Mouse (Mus musculus): ENCODE results near the gene Tmpo. TPM values are rescaled to one million over a fixed set of nuclear protein-coding genes. Genes with fewer than 3 reads are reported as not detected.
"Not testable (repeated sequence)": the region's sequence is repeated elsewhere in the genome, so short reads cannot be mapped to it uniquely, and the experiment has no call there.

Tmpo gene
- polyA plus RNA-seq, 1 experiment: 146 TPM

GRCm38 (mm10) chr10:91187872-91188271 is 6.8 kb upstream of the Tmpo start:
- no peaks in the 10 kb centered on the region for H3K36me3 ChIP-seq (ENCODE audit: control insufficient read depth, insufficient read depth, low read length)
- peak; percentile 73 for DNase-seq
- H3K4me3 ChIP-seq (ENCODE audit: control insufficient read depth, insufficient read depth, low read length): peak overlapping the region; percentile 72
- WGBS: under 1% methylated on average over 15 of the region's 15 CpGs
- H3K27me3 ChIP-seq (ENCODE audit: control insufficient read depth, insufficient read depth, low read length): no peaks in the 10 kb centered on the region
- peak overlapping the region; percentile 30; the same call in 1 of the 2 replicates for H3K27ac ChIP-seq (ENCODE audit: control insufficient read depth, insufficient read depth, low read length)
- H3K4me1 ChIP-seq (replicated peaks; ENCODE audit: control insufficient read depth, insufficient read depth, low read length): peaks cover 10% of the 10 kb centered on the region
- TF ChIP-seq POLR2A (IDR thresholded peaks at IDR 0.05; ENCODE audit: control insufficient read depth, extremely low read depth, insufficient read depth, low read length, poor library complexity) (no peak), CTCF (IDR thresholded peaks at IDR 0.05; ENCODE audit: borderline replicate concordance, control insufficient read depth, extremely low read depth, insufficient read depth, low read length, poor library complexity) (peak; percentile 58; the same call in 1 of the 2 replicates)

DNA sequence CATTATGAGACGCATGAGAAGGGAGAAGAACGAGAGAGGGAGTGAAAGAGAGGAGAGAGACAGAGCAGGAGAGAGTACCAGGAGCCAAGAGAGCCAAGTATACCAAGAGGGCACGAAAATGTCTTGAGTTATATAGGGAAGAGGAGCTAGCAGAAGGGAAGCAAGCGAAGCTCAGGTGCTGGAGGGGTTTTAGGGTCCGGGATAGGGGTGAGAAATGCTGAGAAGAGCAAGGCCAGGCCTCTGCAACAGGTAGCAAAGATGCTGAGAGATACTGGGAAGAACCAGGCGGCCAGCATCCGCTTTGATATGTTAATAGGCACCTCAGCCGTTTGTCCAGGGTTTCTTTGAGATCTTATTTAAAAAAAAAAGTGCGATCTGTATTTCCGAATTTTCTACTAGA is 6.2 kb upstream of the Tmpo start:
- H3K27me3 ChIP-seq (ENCODE audit: control insufficient read depth, insufficient read depth, low read length): no peaks in the 10 kb centered on the region
- H3K4me1 ChIP-seq (replicated peaks; ENCODE audit: control insufficient read depth, insufficient read depth, low read length): peaks cover 10% of the 10 kb centered on the region
- H3K36me3 ChIP-seq (ENCODE audit: control insufficient read depth, insufficient read depth, low read length): no peaks in the 10 kb centered on the region
- H3K4me3 ChIP-seq (ENCODE audit: control insufficient read depth, insufficient read depth, low read length): peak overlapping the region; percentile 24
- no peak overlapping the region for H3K27ac ChIP-seq (ENCODE audit: control insufficient read depth, insufficient read depth, low read length)
- DNase-seq: no peak
- 36% methylated on average over 10 of the region's 10 CpGs for WGBS
- TF ChIP-seq POLR2A (IDR thresholded peaks at IDR 0.05; ENCODE audit: control insufficient read depth, extremely low read depth, insufficient read depth, low read length, poor library complexity): no peak
- TF ChIP-seq CTCF (IDR thresholded peaks at IDR 0.05; ENCODE audit: borderline replicate concordance, control insufficient read depth, extremely low read depth, insufficient read depth, low read length, poor library complexity): no peak

- Histone ChIP-seq H3K4me3 (ENCODE audit: control insufficient read depth, insufficient read depth, low read length) (no peak overlapping the region), H3K36me3 (ENCODE audit: control insufficient read depth, insufficient read depth, low read length) (no peaks in the 10 kb centered on the region), H3K27ac (ENCODE audit: control insufficient read depth, insufficient read depth, low read length) (no peak overlapping the region), H3K4me1 (replicated peaks; ENCODE audit: control insufficient read depth, insufficient read depth, low read length) (peaks cover 10% of the 10 kb centered on the region), H3K27me3 (ENCODE audit: control insufficient read depth, insufficient read depth, low read length) (no peaks in the 10 kb centered on the region)
- 98% methylated on average over 2 of the region's 2 CpGs for WGBS
- no peak for DNase-seq
- TF ChIP-seq CTCF (IDR thresholded peaks at IDR 0.05; ENCODE audit: borderline replicate concordance, control insufficient read depth, extremely low read depth, insufficient read depth, low read length, poor library complexity) (no peak), POLR2A (IDR thresholded peaks at IDR 0.05; ENCODE audit: control insufficient read depth, extremely low read depth, insufficient read depth, low read length, poor library complexity) (no peak)
Observed at GRCm38 (mm10) chr10:91185721-91186120, 4.6 kb upstream of the Tmpo start.

DNA sequence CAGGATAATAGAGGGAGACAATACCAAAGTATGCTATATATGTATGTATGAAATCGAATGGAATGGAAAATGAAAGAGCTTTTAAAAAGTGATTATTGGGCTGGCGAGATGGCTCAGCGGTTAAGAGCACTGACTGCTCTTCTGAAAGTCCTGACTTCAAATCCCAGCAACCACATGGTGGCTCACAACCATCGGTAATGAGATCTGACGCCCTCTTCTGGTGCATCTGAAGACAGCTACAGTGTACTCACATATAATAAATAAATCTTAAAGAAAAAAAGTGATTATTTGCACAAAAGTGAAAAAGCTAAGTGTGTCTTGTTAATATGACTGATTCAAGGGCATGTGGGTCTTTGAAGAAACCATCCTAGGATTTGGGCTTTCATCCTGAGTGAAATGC is 3.8 kb upstream of the Tmpo start:
- DNase-seq; H3K27me3 ChIP-seq (ENCODE audit: control insufficient read depth, insufficient read depth, low read length); H3K27ac ChIP-seq (ENCODE audit: control insufficient read depth, insufficient read depth, low read length); H3K4me3 ChIP-seq (ENCODE audit: control insufficient read depth, insufficient read depth, low read length); H3K36me3 ChIP-seq (ENCODE audit: control insufficient read depth, insufficient read depth, low read length): not testable (repeated sequence)
- H3K4me1 ChIP-seq (replicated peaks; ENCODE audit: control insufficient read depth, insufficient read depth, low read length): peaks cover 14% of the 10 kb centered on the region
- 64% methylated on average over 5 of the region's 5 CpGs for WGBS

- peaks cover 16% of the 10 kb centered on the region for H3K4me1 ChIP-seq (replicated peaks; ENCODE audit: control insufficient read depth, insufficient read depth, low read length)
- H3K36me3 ChIP-seq (ENCODE audit: control insufficient read depth, insufficient read depth, low read length): no peaks in the 10 kb centered on the region
- no peak overlapping the region for H3K27ac ChIP-seq (ENCODE audit: control insufficient read depth, insufficient read depth, low read length)
- no peaks in the 10 kb centered on the region for H3K27me3 ChIP-seq (ENCODE audit: control insufficient read depth, insufficient read depth, low read length)
- no peak overlapping the region for H3K4me3 ChIP-seq (ENCODE audit: control insufficient read depth, insufficient read depth, low read length)
- DNase-seq: no peak
- TF ChIP-seq CTCF (IDR thresholded peaks at IDR 0.05; ENCODE audit: borderline replicate concordance, control insufficient read depth, extremely low read depth, insufficient read depth, low read length, poor library complexity) (no peak), POLR2A (IDR thresholded peaks at IDR 0.05; ENCODE audit: control insufficient read depth, extremely low read depth, insufficient read depth, low read length, poor library complexity) (no peak)
- WGBS: 90% methylated on average over 3 of the region's 3 CpGs
Observed at GRCm38 (mm10) chr10:91183316-91183715, 2.2 kb upstream of the Tmpo start.

- no peak for TF ChIP-seq CTCF (IDR thresholded peaks at IDR 0.05; ENCODE audit: borderline replicate concordance, control insufficient read depth, extremely low read depth, insufficient read depth, low read length, poor library complexity)
- TF ChIP-seq POLR2A (IDR thresholded peaks at IDR 0.05; ENCODE audit: control insufficient read depth, extremely low read depth, insufficient read depth, low read length, poor library complexity): no peak
- H3K27ac ChIP-seq (ENCODE audit: control insufficient read depth, insufficient read depth, low read length): peak overlapping the region; percentile 88; the same call in 1 of the 2 replicates
- H3K4me1 ChIP-seq (replicated peaks; ENCODE audit: control insufficient read depth, insufficient read depth, low read length): peaks cover 22% of the 10 kb centered on the region
- no peaks in the 10 kb centered on the region for H3K27me3 ChIP-seq (ENCODE audit: control insufficient read depth, insufficient read depth, low read length)
- WGBS: 1% methylated on average over 16 of the region's 16 CpGs
- peak overlapping the region; percentile 51 for H3K4me3 ChIP-seq (ENCODE audit: control insufficient read depth, insufficient read depth, low read length)
- H3K36me3 ChIP-seq (ENCODE audit: control insufficient read depth, insufficient read depth, low read length): no peaks in the 10 kb centered on the region
- no peak for DNase-seq
Observed at GRCm38 (mm10) chr10:91182291-91182990, 1.3 kb upstream of the Tmpo start.
